Mouse (Mus musculus) gastrocnemius, postnatal 10 days (tissue): ENCODE data around the gene Cep19. TPM values are rescaled to one million over a fixed set of nuclear protein-coding genes. Genes with fewer than 3 reads are reported as not detected.
"Not testable (repeated sequence)": the region's sequence is repeated elsewhere in the genome, so short reads cannot be mapped to it uniquely, and the experiment has no call there.

ENCODE experiments used
- DNase-seq: peaks from one replicate; pipeline ENCODE4 v3.0.0; 2021; ENCODE audit warnings: mixed read lengths
- long read RNA-seq, 2 experiments: library from polyadenylated mRNA; stranded (forward); transcript quantifications; one replicate each; pipeline ENCODE4 v2.0.0; 2021
- total RNA-seq, 2 experiments: library from RNA; stranded (reverse); gene quantifications; 2 replicates each; pipeline ENCODE4 v1.2.3; 2021

The Cep19 gene
- 1 to 10 TPM; 6.3 to 7.3 TPM for total RNA-seq
- long read RNA-seq, experiment 1, partial matches to known transcripts, result 1 of 9 reads
- long read RNA-seq, experiment 1, other reads (novel, unspliced or antisense), result 4 of 9 reads
- long read RNA-seq, experiment 2, transcript Cep19-202 (4 exons, 1,718 nt), result major isoform, 12 of 18 reads
- long read RNA-seq, experiment 2, partial matches to known transcripts, result 0 of 18 reads
- long read RNA-seq, experiment 2, other reads (novel, unspliced or antisense), result 6 of 18 reads

GRCm38 (mm10) chr16:32099638-32100150 lies at the start of gene Cep19, which contains the start of gene Pigx:
TSS of gene Cep19 (plus strand) at chr16:32099800.
TSS of gene Pigx (minus strand) at chr16:32099740.
- peak; percentile 88 for DNase-seq

GRCm38 (mm10) chr16:32058817-32059216 lies 40.8 kb upstream of the Cep19 start:
- DNase-seq, result no peak

- DNase-seq, result no peak
Observed at GRCm38 (mm10) chr16:32059840-32060523, 39.6 kb upstream of the Cep19 start.

DNA sequence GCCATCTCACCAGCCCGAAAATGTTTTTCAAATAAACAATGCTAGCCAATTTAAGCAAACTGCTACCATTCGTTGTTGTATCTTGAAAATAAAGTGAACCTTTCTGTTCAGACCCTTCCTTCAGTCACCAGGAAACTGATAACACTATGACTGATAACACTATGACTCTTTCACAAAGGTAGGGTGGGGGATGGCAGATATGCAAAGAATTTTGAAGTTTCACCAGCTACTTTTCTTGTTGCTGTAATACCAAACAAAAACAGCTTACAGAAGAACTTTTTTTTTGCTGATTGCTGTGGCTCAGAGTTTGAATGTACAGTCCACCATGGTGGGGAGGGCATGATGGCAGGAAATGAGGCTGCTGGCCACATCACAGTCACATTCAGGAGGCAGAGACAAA lies 37.4 kb upstream of the Cep19 start:
- DNase-seq, result no peak

DNA sequence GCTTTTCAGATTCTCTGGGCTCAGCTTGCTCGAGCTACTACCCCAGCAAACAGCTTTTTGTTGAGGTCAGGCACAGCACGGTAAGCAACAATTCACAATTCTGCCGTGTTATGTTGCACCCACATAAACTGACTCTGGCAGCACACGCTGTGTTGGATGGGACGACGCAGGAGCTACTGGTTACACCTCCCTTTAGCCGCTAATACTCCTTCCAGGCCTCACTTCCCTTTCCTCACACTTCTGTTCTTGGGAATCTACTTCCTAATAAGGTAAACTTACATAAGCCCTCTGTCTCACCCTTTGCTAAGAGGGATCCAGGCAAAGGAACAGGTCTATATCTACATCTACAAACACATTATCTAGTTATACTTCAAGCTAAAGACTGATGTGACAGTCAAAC lies 35.7 kb upstream of the Cep19 start:
- DNase-seq, result no peak

- no peak for DNase-seq
Observed at GRCm38 (mm10) chr16:32066899-32067298, 32.7 kb upstream of the Cep19 start.

DNA sequence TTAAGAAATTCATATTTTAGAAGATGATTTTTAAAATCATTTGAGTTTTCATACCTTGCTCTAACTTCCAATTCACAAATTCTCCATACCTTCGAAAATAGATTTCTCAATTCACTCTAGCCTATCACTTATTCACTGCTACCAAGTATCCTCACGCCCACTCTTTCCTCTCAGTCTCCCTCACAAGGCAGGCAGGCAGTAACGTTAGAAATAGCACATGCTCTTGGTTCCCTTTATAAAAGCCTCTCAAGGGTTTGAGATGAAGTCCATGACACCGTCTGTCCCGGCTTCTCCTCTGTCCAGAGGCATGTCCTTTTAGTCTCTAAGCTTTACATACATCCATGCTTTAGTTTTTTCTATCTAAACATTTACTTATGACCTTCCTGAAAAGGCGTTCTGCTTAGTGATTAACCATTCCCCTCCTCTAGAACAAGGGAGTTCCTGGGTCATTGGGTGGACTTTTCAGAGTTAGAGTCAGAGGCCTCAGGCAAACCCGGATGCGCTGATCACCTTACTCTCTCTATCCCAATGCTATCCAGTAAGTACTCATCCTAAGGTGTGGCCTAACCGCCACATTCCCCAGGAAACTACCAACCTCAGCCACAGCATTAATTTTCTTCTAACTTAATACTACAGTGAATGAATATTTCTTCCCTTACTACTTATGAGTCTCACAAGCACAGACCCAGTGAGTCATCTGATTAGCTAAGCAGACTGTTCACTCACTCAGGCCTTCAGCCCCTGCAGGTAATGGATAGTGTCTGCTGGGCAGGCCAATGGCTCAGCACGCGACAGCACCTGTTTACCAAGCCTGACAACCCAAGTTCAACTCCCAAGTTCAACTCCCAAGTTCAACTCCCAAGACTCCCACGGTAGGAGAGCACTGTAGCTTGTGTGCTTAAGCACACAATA lies 31.0 kb upstream of the Cep19 start:
- no peak for DNase-seq

- DNase-seq, result not testable (repeated sequence)
Observed at GRCm38 (mm10) chr16:32070070-32070469, 29.5 kb upstream of the Cep19 start.

DNA sequence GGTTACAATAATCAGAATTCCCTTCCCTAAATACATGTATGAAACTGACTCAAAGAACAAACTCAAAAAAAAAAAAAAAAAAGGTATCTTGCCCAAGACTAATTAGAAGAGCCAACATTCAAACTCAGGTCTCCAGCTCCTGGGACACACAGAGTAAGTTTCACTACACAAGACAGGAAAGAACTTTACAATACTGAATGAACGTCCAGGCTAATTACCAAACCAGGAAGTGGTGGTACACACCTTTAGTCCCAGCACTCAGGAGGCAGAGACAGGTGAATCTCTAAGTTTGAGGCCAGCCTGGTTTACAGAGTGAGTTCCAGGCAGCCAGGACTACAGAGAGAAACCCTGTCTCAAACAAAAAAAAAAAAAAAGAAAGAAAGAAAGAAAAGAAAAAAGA lies 23.8 kb upstream of the Cep19 start:
- DNase-seq, result no peak

GRCm38 (mm10) chr16:32076406-32076805 lies 23.2 kb upstream of the Cep19 start:
- no peak for DNase-seq

DNA sequence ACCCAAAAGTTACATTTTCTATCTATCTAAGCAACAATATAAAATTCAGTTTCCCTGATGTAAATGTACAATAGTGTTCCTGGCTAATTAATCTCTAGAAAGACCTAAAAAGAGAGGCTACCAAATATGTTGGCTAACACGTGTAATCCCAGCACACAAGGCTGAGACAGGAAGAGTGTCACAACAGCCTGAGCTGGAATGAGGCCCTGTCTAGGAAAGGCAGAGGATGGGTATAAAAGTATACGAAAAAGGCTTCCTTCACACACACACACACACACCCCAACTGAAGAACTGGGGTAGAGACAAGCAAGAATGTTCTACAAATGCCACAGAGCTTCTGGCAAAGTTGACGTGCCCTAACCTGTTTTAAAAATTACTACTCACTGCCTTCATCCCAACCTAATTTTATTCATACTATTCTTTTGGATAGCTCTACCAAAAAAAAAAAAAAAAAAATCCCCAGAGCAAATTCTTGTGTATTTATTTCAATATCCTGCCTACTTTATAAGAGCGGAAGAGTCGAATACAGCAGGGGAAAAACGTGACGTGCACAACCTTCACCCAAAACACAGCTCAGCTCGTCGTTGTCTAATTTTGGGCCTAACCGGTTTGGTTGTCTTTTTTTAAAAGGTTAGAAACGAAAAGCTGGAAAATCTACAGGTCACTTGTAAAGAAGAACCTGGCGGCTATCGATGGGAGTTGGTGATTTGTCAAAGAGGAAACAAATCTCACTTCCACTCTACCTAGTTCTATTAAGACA lies 21.8 kb upstream of the Cep19 start:
- no peak for DNase-seq

DNA sequence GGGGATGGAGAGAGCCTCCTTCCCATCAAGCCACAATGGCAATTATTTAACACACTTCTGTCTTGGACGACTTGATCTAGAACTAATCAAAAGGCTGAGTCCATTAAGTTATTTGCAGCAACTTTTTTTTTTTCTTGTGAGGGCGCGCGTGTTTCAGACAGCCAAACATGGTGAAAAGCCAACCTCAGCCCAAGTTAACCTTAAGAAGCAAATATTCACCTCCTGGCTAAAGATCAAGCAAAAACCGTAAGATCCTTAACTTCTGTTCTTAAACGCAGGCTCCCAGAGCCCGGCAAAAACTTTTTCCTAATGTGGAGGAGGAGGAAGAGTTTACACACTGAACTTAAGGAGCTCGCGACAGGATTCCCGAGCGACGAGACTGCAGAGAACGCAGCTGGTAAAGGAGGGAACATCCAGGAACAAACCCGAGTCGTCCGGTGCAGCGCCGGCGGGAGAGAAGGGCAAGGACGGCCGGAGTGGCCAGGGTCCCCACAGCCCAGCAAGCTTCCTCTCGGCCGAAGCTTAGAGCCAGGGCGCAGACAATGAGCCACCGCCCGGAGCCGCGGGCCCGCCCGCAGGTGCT lies 21.1 kb upstream of the Cep19 start:
- DNase-seq, result peak; percentile 55

DNA sequence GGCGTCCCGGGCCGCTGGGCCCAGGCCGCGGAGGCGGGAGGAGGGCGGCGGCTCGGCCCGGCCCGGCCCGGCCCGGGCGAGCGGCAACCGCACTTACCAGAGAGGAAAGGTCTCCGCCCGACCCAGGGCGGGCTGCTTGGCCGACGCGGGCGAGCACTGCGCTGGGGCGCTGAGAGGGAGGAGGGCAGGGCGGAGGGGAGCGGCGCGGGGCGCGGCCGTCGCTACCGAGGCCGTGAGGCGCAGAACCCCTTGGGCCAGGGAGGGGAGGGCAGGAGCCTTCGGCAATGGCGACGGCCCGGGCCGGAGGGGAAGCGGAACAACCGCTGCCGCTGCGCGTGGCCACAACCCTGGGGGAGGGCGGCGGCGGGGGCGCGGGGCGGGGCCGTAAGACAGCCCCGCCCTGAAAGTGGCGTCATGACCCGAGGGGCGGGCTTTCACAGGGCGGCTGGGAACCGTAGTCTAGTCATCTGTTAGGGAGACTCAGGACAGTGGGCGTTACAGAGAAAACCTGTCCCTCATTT lies 20.5 kb upstream of the Cep19 start, which contains the start of gene Pak2:
Gene Pak2, minus strand, starts transcription at position 352 of the 521 bp plus-strand sequence.
- peak; percentile 89 for DNase-seq

- DNase-seq, result no peak
Observed at GRCm38 (mm10) chr16:32087629-32088443, 11.8 kb upstream of the Cep19 start.

GRCm38 (mm10) chr16:32091466-32091865 lies 8.1 kb upstream of the Cep19 start:
- DNase-seq, result no peak

- not testable (repeated sequence) for DNase-seq
Observed at GRCm38 (mm10) chr16:32097757-32098156, 1.8 kb upstream of the Cep19 start.

DNA sequence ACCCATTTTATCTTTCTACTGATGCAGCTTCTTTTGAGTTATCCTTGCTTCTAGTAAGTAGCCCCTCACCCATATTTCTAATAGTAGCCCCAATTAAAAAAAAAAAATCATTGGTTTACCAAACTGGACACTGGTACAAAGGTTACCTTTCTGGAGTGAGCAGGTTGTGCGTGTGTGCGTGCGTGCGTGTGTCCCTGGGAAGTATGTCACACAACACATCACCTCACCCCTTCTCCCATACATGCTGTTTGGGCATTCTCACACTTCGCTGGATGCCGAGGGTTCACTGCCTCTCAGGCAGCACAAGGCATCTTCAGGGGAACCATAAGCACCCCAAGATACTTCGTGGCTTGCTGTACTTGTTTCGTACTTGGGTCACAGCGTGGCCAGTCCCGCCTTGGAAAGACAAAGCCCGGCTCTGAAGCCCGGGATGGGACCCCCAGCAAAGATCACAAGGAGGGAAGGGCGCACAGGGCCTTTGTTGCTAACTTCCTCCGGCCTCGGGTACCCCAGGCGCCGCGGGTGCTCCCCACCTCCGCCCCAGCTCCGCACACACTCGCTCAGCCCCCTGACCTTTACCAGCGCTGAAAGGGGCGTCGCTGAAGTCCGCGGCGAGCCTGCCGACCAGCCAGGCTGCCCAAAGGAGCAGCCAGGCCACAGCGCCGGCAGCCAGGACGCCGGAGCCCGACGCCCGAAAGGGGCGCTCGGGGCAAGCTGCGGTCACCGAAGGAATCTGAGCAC lies 533 bp upstream of the Cep19 start:
- no peak for DNase-seq

- DNase-seq, result no peak
Observed at GRCm38 (mm10) chr16:32102295-32102694, 2.7 kb downstream of the Cep19 start.

- DNase-seq, result no peak
Observed at GRCm38 (mm10) chr16:32105698-32106097, 6.1 kb downstream of the Cep19 start.
